Mouse (Mus musculus): Measurements from ENCODE around the gene 1110059E24Rik. TPM values are rescaled to one million over a fixed set of nuclear protein-coding genes. Genes with fewer than 3 reads are reported as not detected.
A peak's percentile ranks its signal among the peaks of the same experiment; 100 is the strongest.
"Not testable (repeated sequence)": the region's sequence is repeated elsewhere in the genome, so short reads cannot be mapped to it uniquely, and the experiment has no call there.

The 1110059E24Rik gene
- polyA plus RNA-seq (2012; rRNA removed) = 5.9 and 7.9 TPM in 2 replicates

GRCm38 (mm10) chr19:21652285-21653171 is at the start of gene 1110059E24Rik:
1110059E24Rik (minus strand) TSS chr19:21652976.
- DNase-seq (ENCODE audit: low read depth) = peak; percentile 79

- no peak for DNase-seq (ENCODE audit: low read depth)
These were observed 28.2 kb upstream of the 1110059E24Rik start for GRCm38 (mm10) chr19:21680986-21681385.

- DNase-seq (ENCODE audit: low read depth) = no peak
These were observed 27.3 kb upstream of the 1110059E24Rik start for GRCm38 (mm10) chr19:21680091-21680490.

- DNase-seq (ENCODE audit: low read depth) = no peak
These were observed 21.7 kb upstream of the 1110059E24Rik start for GRCm38 (mm10) chr19:21674354-21675096.

- no peak for DNase-seq (ENCODE audit: low read depth)
These were observed 16.9 kb upstream of the 1110059E24Rik start for GRCm38 (mm10) chr19:21669650-21670049.

GRCm38 (mm10) chr19:21663756-21664456 is 11.1 kb upstream of the 1110059E24Rik start:
- DNase-seq (ENCODE audit: low read depth) = no peak

GRCm38 (mm10) chr19:21660734-21661133 is 8.0 kb upstream of the 1110059E24Rik start:
- no peak for DNase-seq (ENCODE audit: low read depth)

GRCm38 (mm10) chr19:21654788-21655187 is 2.0 kb upstream of the 1110059E24Rik start:
- DNase-seq (ENCODE audit: low read depth) = no peak

GRCm38 (mm10) chr19:21653172-21653981 is 601 bp upstream of the 1110059E24Rik start, which contains the start of gene Abhd17b:
Abhd17b (plus strand) TSS chr19:21653185.
- DNase-seq (ENCODE audit: low read depth) = no peak

GRCm38 (mm10) chr19:21651664-21652063 is 1.1 kb downstream of the 1110059E24Rik start:
- no peak for DNase-seq (ENCODE audit: low read depth)

GRCm38 (mm10) chr19:21646142-21646541 is 6.6 kb downstream of the 1110059E24Rik start:
- DNase-seq (ENCODE audit: low read depth) = no peak

- no peak for DNase-seq (ENCODE audit: low read depth)
These were observed 7.5 kb downstream of the 1110059E24Rik start for GRCm38 (mm10) chr19:21645301-21645700.

GRCm38 (mm10) chr19:21643935-21644334 is 8.8 kb downstream of the 1110059E24Rik start:
- DNase-seq (ENCODE audit: low read depth) = no peak

GRCm38 (mm10) chr19:21637672-21638071 is 15.1 kb downstream of the 1110059E24Rik start:
- no peak for DNase-seq (ENCODE audit: low read depth)

GRCm38 (mm10) chr19:21636907-21637306 is 15.9 kb downstream of the 1110059E24Rik start:
- DNase-seq (ENCODE audit: low read depth) = no peak

GRCm38 (mm10) chr19:21635406-21635805 is 17.4 kb downstream of the 1110059E24Rik start:
- no peak for DNase-seq (ENCODE audit: low read depth)

GRCm38 (mm10) chr19:21630656-21631331 is 22.0 kb downstream of the 1110059E24Rik start:
- DNase-seq (ENCODE audit: low read depth) = no peak

- DNase-seq (ENCODE audit: low read depth) = no peak
These were observed 23.3 kb downstream of the 1110059E24Rik start for GRCm38 (mm10) chr19:21629501-21629900.

- no peak for DNase-seq (ENCODE audit: low read depth)
These were observed 23.7 kb downstream of the 1110059E24Rik start for GRCm38 (mm10) chr19:21629030-21629429.

- not testable (repeated sequence) for DNase-seq (ENCODE audit: low read depth)
These were observed 24.3 kb downstream of the 1110059E24Rik start for GRCm38 (mm10) chr19:21628440-21628839.

All from gonadal fat pad, adult 2 months (tissue).